Mouse (Mus musculus) frontal cortex, postnatal 36 days (tissue): ENCODE measurements around the gene Pik3cb.

Experiments used
- DNase-seq, 2 experiments: peaks; one replicate each; pipeline ENCODE4 v3.0.0; 2022; ENCODE audit warnings: low spot score in 2 of 2

The Pik3cb gene

GRCm38 (mm10) chr9:99081718-99082117, 58.7 kb downstream of the Pik3cb start:
- DNase-seq, result no peak

GRCm38 (mm10) chr9:99081308-99081707, 59.1 kb downstream of the Pik3cb start:
- DNase-seq, result no peak

GRCm38 (mm10) chr9:99080657-99081056, 59.8 kb downstream of the Pik3cb start:
- no peak for DNase-seq

GRCm38 (mm10) chr9:99074462-99074861, 66.0 kb downstream of the Pik3cb start:
- no peak for DNase-seq

GRCm38 (mm10) chr9:99072538-99072937, 67.9 kb downstream of the Pik3cb start:
- no peak for DNase-seq

- peak in 1 of 2 experiments; percentile 20 for DNase-seq
Measured at GRCm38 (mm10) chr9:99065311-99065710, 75.1 kb downstream of the Pik3cb start.

- DNase-seq, result no peak
Measured at GRCm38 (mm10) chr9:99064216-99064615, 76.2 kb downstream of the Pik3cb start.

GRCm38 (mm10) chr9:99062544-99062943, 77.9 kb downstream of the Pik3cb start:
- peak; percentile 69 to 75 for DNase-seq

GRCm38 (mm10) chr9:99057751-99058150, 82.7 kb downstream of the Pik3cb start:
- peak in 1 of 2 experiments; percentile 20 for DNase-seq

- DNase-seq, result no peak
Measured at GRCm38 (mm10) chr9:99049760-99050159, 90.7 kb downstream of the Pik3cb start.

GRCm38 (mm10) chr9:99048724-99049250, 91.6 kb downstream of the Pik3cb start:
- DNase-seq, result no peak

GRCm38 (mm10) chr9:99044761-99045160, 95.7 kb downstream of the Pik3cb start:
- peak in 1 of 2 experiments; percentile 22 for DNase-seq

- DNase-seq, result no peak
Measured at GRCm38 (mm10) chr9:99042641-99043040, 97.8 kb downstream of the Pik3cb start.

GRCm38 (mm10) chr9:99041994-99042393, 98.4 kb downstream of the Pik3cb start:
- no peak for DNase-seq

- no peak for DNase-seq
Measured at GRCm38 (mm10) chr9:99035575-99035974, 104.8 kb downstream of the Pik3cb start, which contains the start of gene Gm1123. TSS of gene Gm1123 (minus strand) at chr9:99035715.

- no peak for DNase-seq
Measured at GRCm38 (mm10) chr9:99034111-99034510, 106.3 kb downstream of the Pik3cb start.

- DNase-seq, result no peak
Measured at GRCm38 (mm10) chr9:99032031-99032430, 108.4 kb downstream of the Pik3cb start.

GRCm38 (mm10) chr9:99021751-99022150, 118.7 kb downstream of the Pik3cb start:
- no peak for DNase-seq

GRCm38 (mm10) chr9:99021166-99021565, 119.3 kb downstream of the Pik3cb start:
- no peak for DNase-seq

GRCm38 (mm10) chr9:99017679-99018078, 122.7 kb downstream of the Pik3cb start:
- DNase-seq, result no peak

GRCm38 (mm10) chr9:99016759-99017158, 123.7 kb downstream of the Pik3cb start:
- DNase-seq, result peak; percentile 15 to 35

- DNase-seq, result no peak
Measured at GRCm38 (mm10) chr9:99016301-99016700, 124.1 kb downstream of the Pik3cb start.

GRCm38 (mm10) chr9:99009898-99010199, 130.6 kb downstream of the Pik3cb start:
- no peak for DNase-seq
